In genomic region chrY:90740013-90740561, GRCm38 (mm10) we compare ENCODE assay signal across 8 mouse cellular contexts. TPM values are rescaled to one million over a fixed set of nuclear protein-coding genes. Genes with fewer than 3 reads are reported as not detected.
DNase-seq lines count a peak whose midpoint lies in the region; ATAC-seq and TF ChIP-seq lines count a peak whose summit lies in the region.
"Had no signal": no experiment of that assay in that cellular context is flagged by ENCODE, and none has a peak within 500 bp of the region (broad histone marks: within the 10 kb centered on the region; RNA-seq: fewer than 3 reads in every experiment).

No protein-coding gene starts in this region.

- TF ChIP-seq EP300 in liver, postnatal 0 days (IDR thresholded peaks at IDR 0.05; ENCODE audit: low read depth) = no peak

- H3K4me3 ChIP-seq in midbrain, embryonic 11.5 days (ENCODE audit: low read depth, low read length) = no peak overlapping the region
- H3K4me3 ChIP-seq in midbrain, embryonic 13.5 days (replicated peaks) = no peak overlapping the region
- no peak overlapping the region for H3K4me3 ChIP-seq in liver, postnatal 0 days (ENCODE audit: low read depth, low read length)

- H3K27ac ChIP-seq in midbrain, embryonic 11.5 days (ENCODE audit: low read depth, low read length) = no peak overlapping the region
- H3K27ac ChIP-seq in midbrain, embryonic 13.5 days = no peak overlapping the region
- no peak overlapping the region for H3K27ac ChIP-seq in liver, postnatal 0 days (ENCODE audit: low read depth)

- no peaks in the 10 kb centered on the region for H3K27me3 ChIP-seq in midbrain, embryonic 11.5 days (ENCODE audit: control insufficient read depth, insufficient read depth, low read length)
- no peaks in the 10 kb centered on the region for H3K27me3 ChIP-seq in midbrain, embryonic 13.5 days
- no peaks in the 10 kb centered on the region for H3K27me3 ChIP-seq in liver, postnatal 0 days (ENCODE audit: insufficient read depth, low read length)

- ATAC-seq in midbrain, embryonic 11.5 days (ENCODE audit: low FRiP score) = peak; percentile 8
- no peak for ATAC-seq in midbrain, embryonic 13.5 days
- peak; percentile 35 for ATAC-seq in liver, postnatal 0 days

- no peaks in the 10 kb centered on the region for H3K4me1 ChIP-seq in midbrain, embryonic 11.5 days (ENCODE audit: control insufficient read depth, insufficient read depth, low read length)
- H3K4me1 ChIP-seq in midbrain, embryonic 13.5 days (replicated peaks) = no peaks in the 10 kb centered on the region
- H3K4me1 ChIP-seq in liver, postnatal 0 days (ENCODE audit: insufficient read depth) = no peaks in the 10 kb centered on the region

- peaks cover 36% of the 10 kb centered on the region for H3K36me3 ChIP-seq in midbrain, embryonic 11.5 days (ENCODE audit: control insufficient read depth, insufficient read depth, low read length)
- H3K36me3 ChIP-seq in midbrain, embryonic 13.5 days = peaks cover 43% of the 10 kb centered on the region
- H3K36me3 ChIP-seq in liver, postnatal 0 days (replicated peaks; ENCODE audit: insufficient read depth, low read length) = peaks cover 32% of the 10 kb centered on the region

- WGBS in midbrain, embryonic 11.5 days = 50% methylated on average over 14 of the region's 14 CpGs
- WGBS in midbrain, embryonic 13.5 days = 51% methylated on average over 14 of the region's 14 CpGs
- WGBS in liver, postnatal 0 days (ENCODE audit: insufficient replicate concordance) = 54% methylated on average over 14 of the region's 14 CpGs

- peak; percentile 97 for DNase-seq in midbrain, embryonic 11.5 days (ENCODE audit: low spot score, missing footprints)
- DNase-seq in ZHBTc4 (ENCODE audit: low read depth, low spot score) = peak; percentile 90
- DNase-seq in embryo, embryonic 9.5 days (ENCODE audit: extremely low spot score) = peak; percentile 76
- peak; percentile 72 for DNase-seq in heart, postnatal 4 days
- DNase-seq in liver, postnatal 0 days = peak; percentile 77
- peak; percentile 57 for DNase-seq in spleen, adult 12 weeks (ENCODE audit: low spot score)

- no peak overlapping the region for H3K9ac ChIP-seq in midbrain, embryonic 11.5 days (ENCODE audit: low read length)
- H3K9ac ChIP-seq in midbrain, embryonic 13.5 days (replicated peaks) = no peak overlapping the region
- no peak overlapping the region for H3K9ac ChIP-seq in liver, postnatal 0 days (replicated peaks)

- peaks cover 43% of the 10 kb centered on the region for H3K9me3 ChIP-seq in midbrain, embryonic 11.5 days (ENCODE audit: control insufficient read depth, low read length)
- peaks cover 46% of the 10 kb centered on the region for H3K9me3 ChIP-seq in midbrain, embryonic 13.5 days
- peaks cover 26% of the 10 kb centered on the region for H3K9me3 ChIP-seq in liver, postnatal 0 days (ENCODE audit: low read length)

- H3K4me2 ChIP-seq in midbrain, embryonic 11.5 days = no peak overlapping the region
- no peak overlapping the region for H3K4me2 ChIP-seq in midbrain, embryonic 13.5 days (replicated peaks)
- H3K4me2 ChIP-seq in liver, postnatal 0 days (ENCODE audit: low read depth, low read length) = no peak overlapping the region

- TF ChIP-seq CTCF in liver, postnatal 0 days (IDR thresholded peaks at IDR 0.05; ENCODE audit: low read depth) = no peak

RNA-seq across cellular contexts. Expression of gene Gm21860, which starts 14.5 kb away (rescaled TPM):
- polyA plus RNA-seq in midbrain, embryonic 11.5 days (2014; fragmentation: Nextera tagmentation; extraction: Ambion mirVana) = not detected in 2 replicates
- not detected in 2 replicates for polyA plus RNA-seq in midbrain, embryonic 13.5 days (2015; fragmentation: Nextera tagmentation; extraction: Ambion mirVana)
- total RNA-seq in heart, postnatal 4 days (2021) = not detected
- not detected in 2 replicates for polyA plus RNA-seq in liver, postnatal 0 days (2015; fragmentation: Nextera tagmentation; extraction: Ambion mirVana)
- polyA plus RNA-seq: heart, embryonic 14.5 days had no signal

RNA-seq across cellular contexts. Expression of gene Gm47283, which starts 44.5 kb away (rescaled TPM):
- not detected in 2 replicates for polyA plus RNA-seq in midbrain, embryonic 11.5 days (2014; fragmentation: Nextera tagmentation; extraction: Ambion mirVana)
- polyA plus RNA-seq in midbrain, embryonic 13.5 days (2015; fragmentation: Nextera tagmentation; extraction: Ambion mirVana) = not detected in 2 replicates
- not detected for total RNA-seq in heart, postnatal 4 days (2021)
- polyA plus RNA-seq in liver, postnatal 0 days (2015; fragmentation: Nextera tagmentation; extraction: Ambion mirVana) = not detected in 2 replicates
- polyA plus RNA-seq: heart, embryonic 14.5 days had no signal
